Comparison of ENCODE assay signal across 9 mouse cellular contexts in genomic region chr2:152789591-152789999, GRCm38 (mm10). TPM values are rescaled to one million over a fixed set of nuclear protein-coding genes. Genes with fewer than 3 reads are reported as not detected.
DNase-seq lines count a peak whose midpoint lies in the region; ATAC-seq lines count a peak whose summit lies in the region.
"Had no signal": no experiment of that assay in that cellular context is flagged by ENCODE, and none has a peak within 500 bp of the region (broad histone marks: within the 10 kb centered on the region; RNA-seq: fewer than 3 reads in every experiment).

No protein-coding gene starts in this region.

- H3K4me2 ChIP-seq in embryonic facial prominence, embryonic 11.5 days (ENCODE audit: low read depth, low read length) = no peak overlapping the region
- H3K4me2 ChIP-seq in hindbrain, embryonic 15.5 days = no peak overlapping the region
- H3K4me2 ChIP-seq in lung, embryonic 16.5 days (ENCODE audit: low read depth, low read length) = peak overlapping the region; percentile 12; the same call in 1 of the 2 replicates

- no peak overlapping the region for H3K9ac ChIP-seq in embryonic facial prominence, embryonic 11.5 days (replicated peaks; ENCODE audit: low read length)
- no peak overlapping the region for H3K9ac ChIP-seq in hindbrain, embryonic 15.5 days
- peak overlapping the region; percentile 33 for H3K9ac ChIP-seq in lung, embryonic 16.5 days (ENCODE audit: low read length)

- H3K9me3 ChIP-seq in embryonic facial prominence, embryonic 11.5 days (replicated peaks; ENCODE audit: control insufficient read depth, low read length) = no peaks in the 10 kb centered on the region
- no peaks in the 10 kb centered on the region for H3K9me3 ChIP-seq in hindbrain, embryonic 15.5 days
- no peaks in the 10 kb centered on the region for H3K9me3 ChIP-seq in lung, embryonic 16.5 days (ENCODE audit: control insufficient read depth, low read length)

- intact Hi-C loops in gastrocnemius, postnatal 14 days (cut with DNase I; ENCODE audit: low total_unique reads) = loop anchor here (5.0 kb wide), 1 partner anchor 38 kb away; no protein-coding TSS in a partner anchor

- peak; percentile 42 for DNase-seq in gastrocnemius, postnatal 25 days
- no peak for DNase-seq in gastrocnemius, adult 8-10 months (ENCODE audit: low spot score in 2 of 2)
- DNase-seq in embryonic facial prominence, embryonic 11.5 days (ENCODE audit: low spot score) = no peak
- peak; percentile 75 to 82 for DNase-seq in spleen, postnatal 10 days (ENCODE audit: low spot score in 2 of 2)
- DNase-seq in urinary bladder, postnatal 14 days (ENCODE audit: low spot score) = no peak
- DNase-seq in gastrocnemius, postnatal 14 days = no peak

- WGBS in embryonic facial prominence, embryonic 11.5 days = 63% methylated on average over 4 of the region's 4 CpGs
- 52% methylated on average over 4 of the region's 4 CpGs for WGBS in hindbrain, embryonic 15.5 days
- WGBS in lung, embryonic 16.5 days = 11% methylated on average over 4 of the region's 4 CpGs

- peak overlapping the region; percentile 38; the same call in 1 of the 2 replicates for H3K27ac ChIP-seq in embryonic facial prominence, embryonic 11.5 days (replicated peaks; ENCODE audit: low read depth, low read length)
- H3K27ac ChIP-seq in hindbrain, embryonic 15.5 days (replicated peaks) = peak overlapping the region; percentile 50
- peak overlapping the region; percentile 87 for H3K27ac ChIP-seq in lung, embryonic 16.5 days (ENCODE audit: low read length)

- H3K27me3 ChIP-seq in embryonic facial prominence, embryonic 11.5 days (ENCODE audit: control insufficient read depth, insufficient read depth, low read length) = no peaks in the 10 kb centered on the region
- no peaks in the 10 kb centered on the region for H3K27me3 ChIP-seq in hindbrain, embryonic 15.5 days
- H3K27me3 ChIP-seq in lung, embryonic 16.5 days (ENCODE audit: control insufficient read depth, insufficient read depth, low read depth, low read length) = no peaks in the 10 kb centered on the region
- H3K27me3 ChIP-seq: Patski had no signal

- no peak overlapping the region for H3K4me3 ChIP-seq in embryonic facial prominence, embryonic 11.5 days (ENCODE audit: low read depth, low read length)
- no peak overlapping the region for H3K4me3 ChIP-seq in hindbrain, embryonic 15.5 days
- H3K4me3 ChIP-seq in lung, embryonic 16.5 days (ENCODE audit: low read length) = no peak overlapping the region

- H3K36me3 ChIP-seq in embryonic facial prominence, embryonic 11.5 days (replicated peaks; ENCODE audit: control insufficient read depth, insufficient read depth, low read depth, low read length) = no peaks in the 10 kb centered on the region
- H3K36me3 ChIP-seq in hindbrain, embryonic 15.5 days = no peaks in the 10 kb centered on the region
- no peaks in the 10 kb centered on the region for H3K36me3 ChIP-seq in lung, embryonic 16.5 days (ENCODE audit: control insufficient read depth, insufficient read depth, low read length)

- ATAC-seq in embryonic facial prominence, embryonic 11.5 days (replicated peaks; ENCODE audit: insufficient number of reproducible peaks, low FRiP score, low TSS enrichment, low read depth) = 0 out of 2 replicates have a peak, but pooled peaks have one; percentile 46
- no peak for ATAC-seq in hindbrain, embryonic 15.5 days (ENCODE audit: low FRiP score, low read depth)
- ATAC-seq in lung, embryonic 16.5 days (ENCODE audit: low read depth) = peak; percentile 31; the same call in 1 of the 2 replicates
- ATAC-seq: Patski had no signal

- H3K4me1 ChIP-seq in embryonic facial prominence, embryonic 11.5 days (ENCODE audit: control insufficient read depth, insufficient read depth, low read length) = no peaks in the 10 kb centered on the region
- peaks cover 39% of the 10 kb centered on the region for H3K4me1 ChIP-seq in hindbrain, embryonic 15.5 days (replicated peaks)
- H3K4me1 ChIP-seq in lung, embryonic 16.5 days (replicated peaks; ENCODE audit: control insufficient read depth, insufficient read depth, low read length) = peaks cover 56% of the 10 kb centered on the region

RNA-seq across cellular contexts. Expression of gene Cox4i2, which starts 35.6 kb away (rescaled TPM):
- total RNA-seq in gastrocnemius, postnatal 25 days (2021) = 1 to 10 TPM; 2.2 to 2.7 TPM
- 1 to 10 TPM; 1.4 to 3.1 (median 2.0) TPM for total RNA-seq in gastrocnemius, adult 8-10 months (2022)
- 9.8 and 11.1 TPM in 2 replicates for polyA plus RNA-seq in embryonic facial prominence, embryonic 11.5 days (2014; fragmentation: Nextera tagmentation; extraction: Ambion mirVana)
- polyA plus RNA-seq in hindbrain, embryonic 15.5 days (2015; fragmentation: Nextera tagmentation; extraction: Ambion mirVana) = 6.3 TPM in 2 replicates
- 99.6 and 104 TPM in 2 replicates for polyA plus RNA-seq in lung, embryonic 16.5 days (2015; fragmentation: Nextera tagmentation; extraction: Ambion mirVana)
- 1 to 10 TPM; 5.9 to 6.0 TPM for total RNA-seq in gastrocnemius, postnatal 14 days (2021)

RNA-seq across cellular contexts. Expression of gene Bcl2l1, which starts 41.9 kb away (rescaled TPM):
- 10 to 100 TPM; 13.8 to 16.4 TPM for total RNA-seq in gastrocnemius, postnatal 25 days (2021)
- total RNA-seq in gastrocnemius, adult 8-10 months (2022) = 10 to 100 TPM in 3 of 4 experiments, 1 to 10 TPM in 1; 9.1 to 17.5 (median 15.4) TPM
- polyA plus RNA-seq in embryonic facial prominence, embryonic 11.5 days (2014; fragmentation: Nextera tagmentation; extraction: Ambion mirVana) = 100 and 107 TPM in 2 replicates
- polyA plus RNA-seq in hindbrain, embryonic 15.5 days (2015; fragmentation: Nextera tagmentation; extraction: Ambion mirVana) = 145 and 155 TPM in 2 replicates
- polyA plus RNA-seq in lung, embryonic 16.5 days (2015; fragmentation: Nextera tagmentation; extraction: Ambion mirVana) = 120 and 121 TPM in 2 replicates
- total RNA-seq in gastrocnemius, postnatal 14 days (2021) = 10 to 100 TPM; 14.4 to 28.6 TPM

RNA-seq across cellular contexts. Expression of gene Id1, which starts 53.5 kb away (rescaled TPM):
- total RNA-seq in gastrocnemius, postnatal 25 days (2021) = 10 to 100 TPM in 1 of 2 experiments, 1 to 10 TPM in 1; 9.7 to 14.0 TPM
- total RNA-seq in gastrocnemius, adult 8-10 months (2022) = 10 to 100 TPM in 1 of 4 experiments, 1 to 10 TPM in 3; 6.7 to 16.6 (median 8.4) TPM
- 166 and 179 TPM in 2 replicates for polyA plus RNA-seq in embryonic facial prominence, embryonic 11.5 days (2014; fragmentation: Nextera tagmentation; extraction: Ambion mirVana)
- polyA plus RNA-seq in hindbrain, embryonic 15.5 days (2015; fragmentation: Nextera tagmentation; extraction: Ambion mirVana) = 55.3 and 57.5 TPM in 2 replicates
- 186 and 189 TPM in 2 replicates for polyA plus RNA-seq in lung, embryonic 16.5 days (2015; fragmentation: Nextera tagmentation; extraction: Ambion mirVana)
- 10 to 100 TPM; 12.5 to 17.3 TPM for total RNA-seq in gastrocnemius, postnatal 14 days (2021)

RNA-seq across cellular contexts. Expression of gene Tpx2, which starts 58.2 kb away (rescaled TPM):
- 1 to 10 TPM in 1 of 2 experiments, under 1 TPM in 1; 0.92 to 1.5 TPM for total RNA-seq in gastrocnemius, postnatal 25 days (2021)
- total RNA-seq in gastrocnemius, adult 8-10 months (2022) = 1 to 10 TPM; 1.1 to 4.8 (median 3.1) TPM
- 170 and 190 TPM in 2 replicates for polyA plus RNA-seq in embryonic facial prominence, embryonic 11.5 days (2014; fragmentation: Nextera tagmentation; extraction: Ambion mirVana)
- polyA plus RNA-seq in hindbrain, embryonic 15.5 days (2015; fragmentation: Nextera tagmentation; extraction: Ambion mirVana) = 17.4 and 22.3 TPM in 2 replicates
- polyA plus RNA-seq in lung, embryonic 16.5 days (2015; fragmentation: Nextera tagmentation; extraction: Ambion mirVana) = 85.8 and 101 TPM in 2 replicates
- total RNA-seq in gastrocnemius, postnatal 14 days (2021) = 1 to 10 TPM; 4.1 to 4.7 TPM

Comparison
In these comparisons a context has a peak if more than half of its experiments do, and no peak if none do; other contexts are left out.
1. DNase-seq: peak in gastrocnemius, postnatal 25 days (single experiment) and spleen, postnatal 10 days (2 of 2); none in gastrocnemius, adult 8-10 months (0 of 2), embryonic facial prominence, embryonic 11.5 days (single experiment), urinary bladder, postnatal 14 days (single experiment) and gastrocnemius, postnatal 14 days (single experiment).
2. Peak in every context shown above with its lines, with median percentiles within 50 percentile points of each other: H3K27ac ChIP-seq.